In the genomic region with DNA sequence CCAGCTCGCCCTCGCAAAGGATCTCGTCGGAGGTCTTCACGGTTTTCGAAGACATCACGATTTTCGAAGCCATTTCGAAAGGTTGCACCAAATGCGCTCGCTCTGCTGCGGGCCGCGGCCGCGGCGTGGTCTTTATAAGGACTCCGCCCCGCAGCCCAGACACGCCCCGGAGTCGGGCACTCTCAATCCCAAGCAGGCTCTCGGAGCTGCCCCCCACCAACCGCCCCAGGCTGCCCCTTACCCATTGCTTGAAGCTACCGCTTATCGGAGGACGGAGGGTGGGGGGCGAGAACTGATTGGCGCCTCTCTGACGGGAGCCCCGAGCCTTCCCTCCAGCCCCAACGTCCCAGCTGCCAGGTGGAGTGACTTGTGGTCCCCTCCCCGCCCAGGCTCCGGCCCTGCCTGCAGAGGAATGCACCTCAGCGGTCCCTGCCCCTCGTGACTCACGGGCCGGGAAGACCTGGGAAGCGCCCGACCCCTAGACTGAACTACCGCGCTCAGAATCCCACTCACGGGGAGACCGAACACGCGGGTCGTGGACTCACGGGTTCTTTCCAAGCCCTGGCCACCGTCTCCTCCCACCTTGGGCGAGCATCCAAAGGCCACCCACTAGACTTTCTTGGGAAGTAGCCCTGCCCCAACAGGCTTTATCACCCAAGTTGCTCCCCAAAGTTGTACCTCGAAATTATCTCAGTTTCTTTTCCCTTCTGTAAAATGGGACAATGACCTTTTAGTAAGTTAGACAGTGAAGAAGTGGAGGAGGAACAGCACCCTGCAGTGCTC, we compare ENCODE assay signal across 9 mouse cellular contexts. TPM values are rescaled to one million over a fixed set of nuclear protein-coding genes. Genes with fewer than 3 reads are reported as not detected.
DNase-seq lines count a peak whose midpoint lies in the region; ATAC-seq and TF ChIP-seq lines count a peak whose summit lies in the region.
"Had no signal": no experiment of that assay in that cellular context is flagged by ENCODE, and none has a peak within 500 bp of the region (broad histone marks: within the 10 kb centered on the region; RNA-seq: fewer than 3 reads in every experiment).

Phlda2 (minus strand) TSS at position 733 of the 783 bp plus-strand sequence.

- no peaks in the 10 kb centered on the region for H3K36me3 ChIP-seq in limb, embryonic 11.5 days (ENCODE audit: control insufficient read depth, insufficient read depth, low read length)
- no peaks in the 10 kb centered on the region for H3K36me3 ChIP-seq in midbrain, embryonic 10.5 days

- peak within 1 kb of the TSS; percentile 5; the same call in 1 of the 2 replicates for H3K9ac ChIP-seq in limb, embryonic 11.5 days (ENCODE audit: low read length)

- H3K27ac ChIP-seq in cerebellum, adult 2 months (ENCODE audit: insufficient read depth, low read length), result no peak within 1 kb of the TSS
- no peak within 1 kb of the TSS for H3K27ac ChIP-seq in brown adipose tissue, adult 24 weeks (replicated peaks; ENCODE audit: low read depth, low read length)
- no peak within 1 kb of the TSS for H3K27ac ChIP-seq in limb, embryonic 11.5 days (replicated peaks; ENCODE audit: low read depth, low read length)
- no peak within 1 kb of the TSS; the same call in 1 of the 2 replicates for H3K27ac ChIP-seq in midbrain, embryonic 10.5 days (replicated peaks)
- H3K27ac ChIP-seq: macrophage had no signal

- peak; percentile 17 to 28; a peak in 1 of 4 replicates for ATAC-seq in hematopoietic stem cell, adult 5-6 weeks (replicated peaks in 1 of 2; ENCODE audit: insufficient read depth in 1 of 2, low FRiP score in 2 of 2, low TSS enrichment in 1 of 2, low read depth in 1 of 2, poor library complexity in 2 of 2, severe bottlenecking in 2 of 2)
- peak; percentile 52; the same call in 1 of the 2 replicates for ATAC-seq in limb, embryonic 11.5 days (ENCODE audit: insufficient number of reproducible peaks, low FRiP score, low TSS enrichment, low read depth)
- no peak for ATAC-seq in frontal cortex, adult (ENCODE audit: low TSS enrichment)

- H3K9me3 ChIP-seq in limb, embryonic 11.5 days (ENCODE audit: control insufficient read depth, low read length), result no peaks in the 10 kb centered on the region
- H3K9me3 ChIP-seq in midbrain, embryonic 10.5 days (replicated peaks), result no peaks in the 10 kb centered on the region

- H3K4me1 ChIP-seq in cerebellum, adult 2 months (ENCODE audit: control insufficient read depth, insufficient read depth, low read length), result no peaks in the 10 kb centered on the region
- peaks cover 6% of the 10 kb centered on the region; the same call in 1 of the 2 replicates for H3K4me1 ChIP-seq in brown adipose tissue, adult 24 weeks (ENCODE audit: control insufficient read depth, insufficient read depth, insufficient read length, low read length)
- H3K4me1 ChIP-seq in limb, embryonic 11.5 days (ENCODE audit: control insufficient read depth, insufficient read depth, low read length), result peaks cover 6% of the 10 kb centered on the region
- H3K4me1 ChIP-seq in midbrain, embryonic 10.5 days, result peaks cover 14% of the 10 kb centered on the region

- H3K27me3 ChIP-seq in cerebellum, adult 2 months (ENCODE audit: control insufficient read depth, insufficient read depth, low read length), result peaks cover 6% of the 10 kb centered on the region; the same call in 1 of the 2 replicates
- peaks cover 32% of the 10 kb centered on the region for H3K27me3 ChIP-seq in limb, embryonic 11.5 days (ENCODE audit: control insufficient read depth, insufficient read depth, low read length)
- H3K27me3 ChIP-seq in midbrain, embryonic 10.5 days (ENCODE audit: low read depth, poor library complexity, severe bottlenecking), result peaks cover 78% of the 10 kb centered on the region

- no peak for DNase-seq in cerebellum, adult 2 months
- DNase-seq in cerebellum, postnatal 25 days, result no peak
- DNase-seq in limb, embryonic 11.5 days (ENCODE audit: low spot score), result peak; percentile 67
- DNase-seq in midbrain, embryonic 10.5 days (ENCODE audit: low spot score), result peak; percentile 52
- no peak for DNase-seq in left cerebral cortex, adult 11 months (ENCODE audit: low spot score)

- WGBS in cerebellum, adult 2 months, result 3% methylated on average over 51 of the region's 51 CpGs
- WGBS in limb, embryonic 11.5 days, result 4% methylated on average over 51 of the region's 51 CpGs
- 3% methylated on average over 51 of the region's 51 CpGs for WGBS in midbrain, embryonic 10.5 days

- peak within 1 kb of the TSS; percentile 56 for H3K4me2 ChIP-seq in limb, embryonic 11.5 days (ENCODE audit: low read depth, severe bottlenecking)

- H3K4me3 ChIP-seq in cerebellum, adult 2 months (replicated peaks; ENCODE audit: insufficient read depth, low read depth, low read length), result peak within 1 kb of the TSS; percentile 20
- H3K4me3 ChIP-seq in brown adipose tissue, adult 24 weeks (ENCODE audit: insufficient read depth, low read depth, low read length), result peak within 1 kb of the TSS; percentile 55
- peak within 1 kb of the TSS; percentile 37 for H3K4me3 ChIP-seq in limb, embryonic 11.5 days (ENCODE audit: low read depth, low read length)
- peak within 1 kb of the TSS; percentile 53 for H3K4me3 ChIP-seq in midbrain, embryonic 10.5 days

- no peak for TF ChIP-seq CTCF in cerebellum, adult 2 months (IDR thresholded peaks at IDR 0.05; ENCODE audit: borderline replicate concordance, insufficient read depth, low read depth, low read length)

- TF ChIP-seq POLR2A in cerebellum, adult 2 months (IDR thresholded peaks at IDR 0.05; ENCODE audit: borderline replicate concordance, insufficient read depth, low read length), result no peak

RNA-seq across cellular contexts. Expression of gene Phlda2, which starts in this region (rescaled TPM):
- not detected in 2 replicates for polyA plus RNA-seq in cerebellum, adult 2 months (2012; rRNA removed)
- polyA plus RNA-seq in brown adipose tissue, adult 24 weeks (2012; ENCODE audit: insufficient read depth, insufficient read length, missing spikeins), result not detected in 2 replicates
- 1.8 and 4.7 TPM in 2 replicates for total RNA-seq in hematopoietic stem cell, adult 5-6 weeks (2017)
- polyA plus RNA-seq in limb, embryonic 11.5 days (2014; fragmentation: Nextera tagmentation; extraction: Ambion mirVana), result 7.5 and 9.6 TPM in 2 replicates
- polyA plus RNA-seq in midbrain, embryonic 10.5 days (2016; fragmentation: Nextera tagmentation; extraction: Ambion mirVana), result 0.43 and 0.96 TPM in 2 replicates
- polyA plus RNA-seq: macrophage had no signal

Comparison
In these comparisons a context has a peak if more than half of its experiments do, and no peak if none do; other contexts are left out.
1. Peak in DNase-seq and H3K4me3 ChIP-seq in midbrain, embryonic 10.5 days; RNA of the gene not detected or under 1 TPM.